Mouse (Mus musculus) B cell, adult 2 months (primary cell): Measurements from ENCODE around the gene Gm21650.
"Not testable (repeated sequence)": the region's sequence is repeated elsewhere in the genome, so short reads cannot be mapped to it uniquely, and the experiment has no call there.

Source experiments
- DNase-seq, 2 experiments: peaks; one replicate each; pipeline ENCODE4 v3.0.0; 2022

The Gm21650 gene

GRCm38 (mm10) chrY:77692508-77692907, at the start of gene Gm21650:
Gene Gm21650 (plus strand): TSS chrY:77692808.
- DNase-seq, result not testable (repeated sequence)
